In genomic region chr16:33676347-33677312, GRCm38 (mm10) we compare ENCODE assay signal across 9 mouse cellular contexts. TPM values are rescaled to one million over a fixed set of nuclear protein-coding genes. Genes with fewer than 3 reads are reported as not detected.
A peak's percentile ranks its signal among the peaks of the same experiment; 100 is the strongest.
DNase-seq lines count a peak whose midpoint lies in the region; ATAC-seq and TF ChIP-seq lines count a peak whose summit lies in the region.
"Had no signal": no experiment of that assay in that cellular context is flagged by ENCODE, and none has a peak within 500 bp of the region (broad histone marks: within the 10 kb centered on the region; RNA-seq: fewer than 3 reads in every experiment).

No protein-coding gene starts in this region.

- WGBS in midbrain, postnatal 0 days = 69% methylated on average over 7 of the region's 7 CpGs

- no peak overlapping the region for H3K4me2 ChIP-seq in midbrain, postnatal 0 days (ENCODE audit: low read depth, low read length, poor library complexity, severe bottlenecking)

- TF ChIP-seq CTCF in midbrain, postnatal 0 days (IDR thresholded peaks at IDR 0.05) = no peak

- DNase-seq in adrenal gland, postnatal 10 days = peak; percentile 74
- no peak for DNase-seq in adrenal gland, postnatal 4 days (ENCODE audit: low spot score in 2 of 2)
- DNase-seq in ovary, postnatal 36 days (ENCODE audit: low spot score) = peak; percentile 59
- DNase-seq in ovary, postnatal 14 days (ENCODE audit: low spot score) = no peak
- DNase-seq in kidney, postnatal 10 days = peak; percentile 67
- DNase-seq in testis, postnatal 14 days (ENCODE audit: low spot score) = peak; percentile 45
- no peak for DNase-seq in midbrain, postnatal 0 days (ENCODE audit: low spot score)
- DNase-seq in T-cell, adult 2 months (ENCODE audit: low spot score) = no peak

- no peak for ATAC-seq in midbrain, postnatal 0 days (ENCODE audit: low FRiP score)

- no peak overlapping the region for H3K4me3 ChIP-seq in midbrain, postnatal 0 days (ENCODE audit: low read depth, low read length)
- H3K4me3 ChIP-seq: megakaryocyte, embryonic 14.5 days had no signal

- no peak overlapping the region for H3K27ac ChIP-seq in midbrain, postnatal 0 days (ENCODE audit: low read depth, low read length)

- no peaks in the 10 kb centered on the region for H3K4me1 ChIP-seq in midbrain, postnatal 0 days (ENCODE audit: insufficient read depth, low read length)

- H3K36me3 ChIP-seq in midbrain, postnatal 0 days (ENCODE audit: insufficient read depth, low read length) = no peaks in the 10 kb centered on the region

- no peak overlapping the region for H3K9ac ChIP-seq in midbrain, postnatal 0 days (replicated peaks; ENCODE audit: low read length, poor library complexity, severe bottlenecking)

- no peaks in the 10 kb centered on the region for H3K27me3 ChIP-seq in midbrain, postnatal 0 days (ENCODE audit: insufficient read depth, low read length)

- no peaks in the 10 kb centered on the region for H3K9me3 ChIP-seq in midbrain, postnatal 0 days (ENCODE audit: low read length)

RNA-seq across cellular contexts. Expression of gene Heg1, which starts 7.5 kb away (rescaled TPM):
- 10 to 100 TPM; 83.8 to 95.3 TPM for total RNA-seq in adrenal gland, postnatal 10 days (2021)
- 10 to 100 TPM; 81.5 to 84.5 TPM for total RNA-seq in adrenal gland, postnatal 4 days (2021)
- total RNA-seq in midbrain, postnatal 0 days (2014; rRNA removed) = 19.5 and 22.4 TPM in 2 replicates
- polyA plus RNA-seq in midbrain, postnatal 0 days (2015; fragmentation: Nextera tagmentation; extraction: Ambion mirVana) = 6.2 and 7.2 TPM in 2 replicates

Comparison
In these comparisons a context has a peak if more than half of its experiments do, and no peak if none do; other contexts are left out.
1. DNase-seq: peak in adrenal gland, postnatal 10 days (single experiment), ovary, postnatal 36 days (single experiment), kidney, postnatal 10 days (single experiment) and testis, postnatal 14 days (single experiment); none in adrenal gland, postnatal 4 days (0 of 2), ovary, postnatal 14 days (single experiment), midbrain, postnatal 0 days (single experiment) and T-cell, adult 2 months (single experiment).